Mouse (Mus musculus): ENCODE measurements around the gene Syf2. TPM values are rescaled to one million over a fixed set of nuclear protein-coding genes. Genes with fewer than 3 reads are reported as not detected.
A peak's percentile ranks its signal among the peaks of the same experiment; 100 is the strongest.
"Not testable (repeated sequence)": the region's sequence is repeated elsewhere in the genome, so short reads cannot be mapped to it uniquely, and the experiment has no call there.

The Syf2 gene
- total RNA-seq (2021) = 10 to 100 TPM; 50.7 to 55.3 TPM

GRCm38 (mm10) chr4:134930684-134931481 is at the start of gene Syf2:
Gene Syf2, plus strand, starts transcription at chr4:134930898.
- DNase-seq (ENCODE audit: extremely low spot score in 1 of 2, low spot score in 1 of 2) = peak; percentile 87 to 90

- DNase-seq (ENCODE audit: extremely low spot score in 1 of 2, low spot score in 1 of 2) = peak in 1 of 2 experiments; percentile 11
Observed at GRCm38 (mm10) chr4:134883266-134883665, 47.4 kb upstream of the Syf2 start.

GRCm38 (mm10) chr4:134883808-134884207 is 46.9 kb upstream of the Syf2 start:
- DNase-seq (ENCODE audit: extremely low spot score in 1 of 2, low spot score in 1 of 2) = no peak

- no peak for DNase-seq (ENCODE audit: extremely low spot score in 1 of 2, low spot score in 1 of 2)
Observed at GRCm38 (mm10) chr4:134884364-134884763, 46.3 kb upstream of the Syf2 start.

- DNase-seq (ENCODE audit: extremely low spot score in 1 of 2, low spot score in 1 of 2) = peak; percentile 26 to 62
Observed at GRCm38 (mm10) chr4:134892096-134892495, 38.6 kb upstream of the Syf2 start.

GRCm38 (mm10) chr4:134897256-134897655 is 33.4 kb upstream of the Syf2 start:
- no peak for DNase-seq (ENCODE audit: extremely low spot score in 1 of 2, low spot score in 1 of 2)

- DNase-seq (ENCODE audit: extremely low spot score in 1 of 2, low spot score in 1 of 2) = no peak
Observed at GRCm38 (mm10) chr4:134901126-134901525, 29.6 kb upstream of the Syf2 start.

GRCm38 (mm10) chr4:134903046-134903445 is 27.7 kb upstream of the Syf2 start:
- DNase-seq (ENCODE audit: extremely low spot score in 1 of 2, low spot score in 1 of 2) = no peak

GRCm38 (mm10) chr4:134911406-134911805 is 19.3 kb upstream of the Syf2 start:
- DNase-seq (ENCODE audit: extremely low spot score in 1 of 2, low spot score in 1 of 2) = not testable (repeated sequence)

- DNase-seq (ENCODE audit: extremely low spot score in 1 of 2, low spot score in 1 of 2) = peak in 1 of 2 experiments; percentile 77
Observed at GRCm38 (mm10) chr4:134913413-134913812, 17.3 kb upstream of the Syf2 start.

GRCm38 (mm10) chr4:134914122-134914863 is 16.4 kb upstream of the Syf2 start:
- no peak for DNase-seq (ENCODE audit: extremely low spot score in 1 of 2, low spot score in 1 of 2)

GRCm38 (mm10) chr4:134914864-134915209 is 15.9 kb upstream of the Syf2 start, which contains the start of gene Tmem50a:
Gene Tmem50a, minus strand, starts transcription at chr4:134915024.
- peak; percentile 77 to 88 for DNase-seq (ENCODE audit: extremely low spot score in 1 of 2, low spot score in 1 of 2)

GRCm38 (mm10) chr4:134915223-134916050 is 15.3 kb upstream of the Syf2 start:
- DNase-seq (ENCODE audit: extremely low spot score in 1 of 2, low spot score in 1 of 2) = no peak

- DNase-seq (ENCODE audit: extremely low spot score in 1 of 2, low spot score in 1 of 2) = no peak
Observed at GRCm38 (mm10) chr4:134917194-134917593, 13.5 kb upstream of the Syf2 start.

GRCm38 (mm10) chr4:134918381-134918780 is 12.3 kb upstream of the Syf2 start:
- DNase-seq (ENCODE audit: extremely low spot score in 1 of 2, low spot score in 1 of 2) = no peak

- DNase-seq (ENCODE audit: extremely low spot score in 1 of 2, low spot score in 1 of 2) = no peak
Observed at GRCm38 (mm10) chr4:134919733-134920540, 10.8 kb upstream of the Syf2 start.

- no peak for DNase-seq (ENCODE audit: extremely low spot score in 1 of 2, low spot score in 1 of 2)
Observed at GRCm38 (mm10) chr4:134920631-134921030, 10.1 kb upstream of the Syf2 start.

GRCm38 (mm10) chr4:134921703-134922102 is 9.0 kb upstream of the Syf2 start:
- no peak for DNase-seq (ENCODE audit: extremely low spot score in 1 of 2, low spot score in 1 of 2)

- DNase-seq (ENCODE audit: extremely low spot score in 1 of 2, low spot score in 1 of 2) = no peak
Observed at GRCm38 (mm10) chr4:134922111-134922924, 8.4 kb upstream of the Syf2 start.
